Mouse (Mus musculus): ENCODE data around the gene Diaph3. TPM values are rescaled to one million over a fixed set of nuclear protein-coding genes. Genes with fewer than 3 reads are reported as not detected.

Diaph3 gene
- total RNA-seq, 2 experiments from 2014 or later, result 3.8 to 4.1 TPM

- no peak for DNase-seq (ENCODE audit: low spot score in 2 of 2)
- intact Hi-C loops (cut with DNase I), result no loop called here
Measured at GRCm38 (mm10) chr14:86684585-86685503, 456.2 kb downstream of the Diaph3 start.

GRCm38 (mm10) chr14:86681951-86682350 lies 459.1 kb downstream of the Diaph3 start:
- no peak for DNase-seq (ENCODE audit: low spot score in 2 of 2)
- intact Hi-C loops (cut with DNase I), result no loop called here

GRCm38 (mm10) chr14:86678992-86679391 lies 462.0 kb downstream of the Diaph3 start:
- no peak for DNase-seq (ENCODE audit: low spot score in 2 of 2)
- intact Hi-C loops (cut with DNase I), result loop anchor here (5.0 kb wide), 1 partner anchor 103 kb away; no protein-coding TSS in a partner anchor

GRCm38 (mm10) chr14:86678179-86678780 lies 462.8 kb downstream of the Diaph3 start:
- intact Hi-C loops (cut with DNase I), result loop anchor here (5.0 kb wide), 1 partner anchor 104 kb away; no protein-coding TSS in a partner anchor
- no peak for DNase-seq (ENCODE audit: low spot score in 2 of 2)

- intact Hi-C loops (cut with DNase I), result loop anchor here (5.0 kb wide), 1 partner anchor 105 kb away; no protein-coding TSS in a partner anchor
- no peak for DNase-seq (ENCODE audit: low spot score in 2 of 2)
Measured at GRCm38 (mm10) chr14:86677015-86677414, 464.0 kb downstream of the Diaph3 start.

- intact Hi-C loops (cut with DNase I), result loop anchor here (5.0 kb wide), 1 partner anchor 107 kb away; no protein-coding TSS in a partner anchor
- no peak for DNase-seq (ENCODE audit: low spot score in 2 of 2)
Measured at GRCm38 (mm10) chr14:86675314-86675713, 465.7 kb downstream of the Diaph3 start.

- no peak for DNase-seq (ENCODE audit: low spot score in 2 of 2)
- intact Hi-C loops (cut with DNase I), result no loop called here
Measured at GRCm38 (mm10) chr14:86662846-86663245, 478.2 kb downstream of the Diaph3 start.

DNA sequence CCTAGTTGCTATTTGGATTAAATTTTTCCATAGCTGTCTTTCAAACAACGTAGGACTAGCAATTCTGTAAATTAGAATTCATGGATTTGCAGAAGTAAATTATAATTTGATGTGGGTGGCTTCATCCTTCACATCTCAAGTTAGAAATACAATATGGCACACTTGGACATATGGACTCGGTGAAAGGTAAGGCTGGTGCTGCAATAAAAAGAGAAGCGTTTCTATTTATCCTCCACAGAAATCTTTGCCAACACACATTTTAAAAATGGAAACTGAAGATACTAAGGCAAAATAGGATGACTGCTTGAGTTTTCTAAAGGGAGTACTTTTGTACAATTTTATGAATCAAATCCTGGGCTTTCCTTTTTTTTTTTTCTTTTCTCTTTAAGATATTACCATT lies 480.5 kb downstream of the Diaph3 start:
- intact Hi-C loops (cut with DNase I), result no loop called here
- DNase-seq (ENCODE audit: low spot score in 2 of 2), result no peak

GRCm38 (mm10) chr14:86656262-86656661 lies 484.8 kb downstream of the Diaph3 start:
- DNase-seq (ENCODE audit: low spot score in 2 of 2), result no peak
- intact Hi-C loops (cut with DNase I), result no loop called here

- DNase-seq (ENCODE audit: low spot score in 2 of 2), result no peak
- intact Hi-C loops (cut with DNase I), result no loop called here
Measured at GRCm38 (mm10) chr14:86646499-86647120, 494.4 kb downstream of the Diaph3 start.

DNA sequence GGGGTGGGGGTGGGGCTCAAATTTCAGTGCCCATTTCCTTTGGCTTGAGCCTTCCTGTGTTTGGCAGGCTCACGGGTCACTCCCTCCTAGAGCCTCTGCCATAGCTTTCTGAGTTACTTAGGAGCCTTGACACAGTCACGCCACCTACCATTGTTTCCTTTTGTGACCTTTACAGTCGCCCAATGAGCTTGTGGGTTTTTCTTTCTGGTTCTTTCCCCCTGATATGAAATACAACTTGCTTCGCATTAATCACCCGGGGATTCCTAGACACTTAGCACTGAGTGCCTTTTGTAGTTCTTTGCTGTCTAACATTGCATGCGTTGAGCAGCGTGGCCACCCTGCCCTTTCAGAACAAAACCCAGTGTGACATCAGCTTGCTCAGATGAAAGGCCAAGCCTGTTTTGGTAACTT lies 498.2 kb downstream of the Diaph3 start:
- DNase-seq (ENCODE audit: low spot score in 2 of 2), result no peak

DNA sequence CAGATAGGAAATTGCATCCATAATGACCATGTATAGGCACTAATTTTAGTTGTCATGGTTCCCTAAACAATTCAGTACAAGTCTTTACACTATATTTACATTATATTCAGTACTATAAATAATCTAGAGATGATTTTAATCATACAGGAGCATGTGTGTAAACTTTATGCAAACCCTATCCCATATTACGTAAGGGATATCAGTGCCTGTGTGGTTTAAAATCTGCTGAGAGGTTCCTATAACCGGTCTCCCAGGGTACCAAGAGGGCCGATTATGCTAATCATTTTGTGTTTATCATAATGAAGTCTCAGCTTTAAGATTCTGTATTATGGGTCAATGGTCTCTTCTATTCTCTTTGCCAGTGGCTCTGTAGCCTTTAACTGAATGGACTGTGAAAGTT lies 499.2 kb downstream of the Diaph3 start:
- no peak for DNase-seq (ENCODE audit: low spot score in 2 of 2)
- intact Hi-C loops (cut with DNase I), result no loop called here

More for the DNA sequence above, 498.2 kb downstream of the Diaph3 start:
- intact Hi-C loops (cut with DNase I), result no loop called here

GRCm38 (mm10) chr14:86640086-86640485 lies 500.9 kb downstream of the Diaph3 start:
- intact Hi-C loops (cut with DNase I), result no loop called here
- DNase-seq (ENCODE audit: low spot score in 2 of 2), result no peak

- DNase-seq (ENCODE audit: low spot score in 2 of 2), result no peak
- intact Hi-C loops (cut with DNase I), result no loop called here
Measured at GRCm38 (mm10) chr14:86635594-86636140, 505.4 kb downstream of the Diaph3 start.

DNA sequence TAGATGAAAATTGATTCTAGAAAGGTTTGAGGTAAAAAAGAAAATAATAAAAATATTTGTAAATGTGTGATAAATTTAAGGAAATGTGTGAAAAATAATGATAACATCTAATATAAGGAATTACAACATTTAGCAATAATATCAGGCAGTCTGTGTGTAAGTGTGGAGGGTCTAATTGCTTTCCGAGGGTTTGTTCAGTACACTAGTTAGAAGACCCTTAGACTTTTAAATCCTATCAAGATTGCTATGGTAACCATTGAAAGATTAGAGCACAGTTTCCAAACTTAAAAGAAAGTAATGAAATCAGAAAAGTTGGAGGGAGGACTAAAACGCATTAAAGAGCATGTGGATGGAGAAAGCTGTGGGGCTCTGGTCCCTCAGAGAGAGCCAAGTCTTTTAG lies 506.0 kb downstream of the Diaph3 start:
- no peak for DNase-seq (ENCODE audit: low spot score in 2 of 2)
- intact Hi-C loops (cut with DNase I), result no loop called here

GRCm38 (mm10) chr14:86633799-86634198 lies 507.2 kb downstream of the Diaph3 start:
- intact Hi-C loops (cut with DNase I), result no loop called here
- no peak for DNase-seq (ENCODE audit: low spot score in 2 of 2)

GRCm38 (mm10) chr14:86624816-86625425 lies 516.1 kb downstream of the Diaph3 start:
- intact Hi-C loops (cut with DNase I), result no loop called here
- DNase-seq (ENCODE audit: low spot score in 2 of 2), result peak; percentile 53 to 58

- intact Hi-C loops (cut with DNase I), result no loop called here
- no peak for DNase-seq (ENCODE audit: low spot score in 2 of 2)
Measured at GRCm38 (mm10) chr14:86619637-86620036, 521.4 kb downstream of the Diaph3 start.

Data from left cerebral cortex, postnatal 36 days (tissue).